Mouse (Mus musculus): Measurements from ENCODE around the gene Smg5. TPM values are rescaled to one million over a fixed set of nuclear protein-coding genes. Genes with fewer than 3 reads are reported as not detected.
"Not testable (repeated sequence)": the region's sequence is repeated elsewhere in the genome, so short reads cannot be mapped to it uniquely, and the experiment has no call there.

Gene Smg5
- polyA plus RNA-seq, 1 experiment = 14.2 TPM

GRCm38 (mm10) chr3:88365705-88366361 lies 29.8 kb downstream of the Smg5 start:
- Histone ChIP-seq H3K4me1 (ENCODE audit: control insufficient read depth, insufficient read depth, insufficient read length, low read length) (peaks cover 2% of the 10 kb centered on the region; the same call in 1 of the 2 replicates), H3K4me3 (ENCODE audit: insufficient read depth, low read depth, low read length) (no peak overlapping the region), H3K27ac (replicated peaks; ENCODE audit: low read depth, low read length) (no peak overlapping the region)

DNA sequence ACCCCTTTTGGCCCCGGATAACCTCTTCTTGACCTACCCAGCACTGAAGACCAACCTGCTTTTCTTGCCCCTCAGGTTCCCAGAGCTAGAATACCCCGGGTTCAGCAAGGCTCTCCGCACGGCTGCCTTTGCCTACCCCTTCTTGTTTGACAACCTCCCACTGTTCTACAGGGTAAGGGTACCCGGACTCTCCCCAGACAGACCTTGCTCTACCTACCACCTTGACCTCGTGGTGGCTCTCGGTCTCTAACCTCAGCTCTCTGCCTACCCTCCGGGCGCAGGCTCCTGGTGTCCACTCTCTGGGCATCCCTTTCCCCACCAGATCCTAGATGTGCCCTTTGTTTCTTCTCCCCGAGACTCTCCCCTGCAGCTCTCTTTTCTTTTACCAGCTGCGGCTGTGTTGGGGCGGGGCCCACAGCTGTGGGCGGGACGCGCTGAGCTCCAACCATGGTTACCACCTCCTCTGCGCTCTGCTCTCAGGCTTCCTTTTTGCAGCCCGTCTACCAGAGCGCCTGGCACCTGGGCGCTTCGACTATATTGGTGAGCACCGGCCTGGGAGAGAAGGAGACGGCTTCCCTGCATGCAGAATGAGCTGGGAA lies 30.9 kb downstream of the Smg5 start:
- H3K4me3 ChIP-seq (ENCODE audit: insufficient read depth, low read depth, low read length); H3K27ac ChIP-seq (replicated peaks; ENCODE audit: low read depth, low read length); H3K4me1 ChIP-seq (ENCODE audit: control insufficient read depth, insufficient read depth, insufficient read length, low read length): not testable (repeated sequence)

DNA sequence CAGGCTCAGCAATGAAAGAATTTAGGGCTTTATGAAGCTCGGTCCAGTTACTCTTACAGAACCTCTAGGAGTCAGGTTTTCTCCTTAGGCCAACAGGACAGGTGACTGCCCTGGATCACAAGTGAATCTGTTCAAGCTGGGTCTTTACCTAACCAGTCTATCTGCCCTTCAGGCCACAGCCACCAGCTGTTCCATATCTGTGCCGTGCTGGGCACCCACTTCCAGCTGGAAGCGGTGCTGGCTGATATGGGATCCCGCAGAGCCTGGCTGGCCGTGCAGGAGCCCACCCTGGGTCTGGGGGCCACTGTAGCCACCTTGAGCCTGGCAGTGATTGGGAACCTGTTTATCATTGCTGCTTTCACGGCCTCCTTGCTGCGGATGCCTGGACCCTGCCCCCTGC lies 31.5 kb downstream of the Smg5 start:
- not testable (repeated sequence) for H3K27ac ChIP-seq (replicated peaks; ENCODE audit: low read depth, low read length); H3K4me1 ChIP-seq (ENCODE audit: control insufficient read depth, insufficient read depth, insufficient read length, low read length); H3K4me3 ChIP-seq (ENCODE audit: insufficient read depth, low read depth, low read length)

DNA sequence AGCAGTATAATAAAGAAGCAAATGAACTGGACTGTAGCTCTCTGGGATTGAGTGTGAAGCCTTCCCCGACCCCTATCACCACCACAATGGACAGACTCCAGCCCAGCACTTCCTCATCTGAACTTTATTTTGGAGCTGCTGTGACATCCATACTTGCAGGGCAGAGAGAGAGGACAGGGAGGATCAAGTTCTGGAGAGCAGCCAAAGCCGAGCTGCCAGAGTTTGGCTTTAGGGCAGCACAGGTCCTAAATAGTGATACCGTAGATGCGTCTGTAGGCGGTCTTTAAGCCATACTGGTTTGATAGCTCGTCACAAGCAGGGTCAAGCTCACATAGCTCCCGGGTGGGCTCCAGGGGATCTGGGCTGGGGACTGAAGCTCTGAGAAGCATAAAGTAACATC lies 32.5 kb downstream of the Smg5 start:
- not testable (repeated sequence) for H3K4me3 ChIP-seq (ENCODE audit: insufficient read depth, low read depth, low read length); H3K4me1 ChIP-seq (ENCODE audit: control insufficient read depth, insufficient read depth, insufficient read length, low read length)

DNA sequence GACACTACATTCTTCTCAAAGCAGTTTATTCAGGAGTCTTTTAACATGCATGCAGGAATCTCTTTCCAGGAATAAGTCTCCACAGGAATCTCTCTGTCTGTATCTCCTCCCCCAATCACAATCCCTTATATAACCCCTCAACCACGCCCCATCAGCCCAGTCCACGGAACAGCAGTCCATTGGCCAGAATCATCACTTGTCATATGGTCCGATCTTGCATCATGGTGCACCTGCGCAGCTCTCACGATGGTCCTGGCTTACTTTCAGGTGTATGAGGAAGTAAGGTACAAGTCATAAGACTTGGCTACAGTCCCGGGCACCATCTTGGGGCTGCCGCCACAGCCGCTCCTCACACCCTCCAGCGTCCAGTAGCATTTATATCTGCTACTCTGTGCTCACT lies 36.6 kb downstream of the Smg5 start, which contains the start of gene Bglap3:
TSS of gene Bglap3 (minus strand) at position 101 of the 400 bp plus-strand sequence.
- H3K4me1 ChIP-seq (ENCODE audit: control insufficient read depth, insufficient read depth, insufficient read length, low read length); H3K4me3 ChIP-seq (ENCODE audit: insufficient read depth, low read depth, low read length); H3K27ac ChIP-seq (replicated peaks; ENCODE audit: low read depth, low read length): not testable (repeated sequence)

More for the DNA sequence above, 32.5 kb downstream of the Smg5 start:
- H3K27ac ChIP-seq (replicated peaks; ENCODE audit: low read depth, low read length) = not testable (repeated sequence)

DNA sequence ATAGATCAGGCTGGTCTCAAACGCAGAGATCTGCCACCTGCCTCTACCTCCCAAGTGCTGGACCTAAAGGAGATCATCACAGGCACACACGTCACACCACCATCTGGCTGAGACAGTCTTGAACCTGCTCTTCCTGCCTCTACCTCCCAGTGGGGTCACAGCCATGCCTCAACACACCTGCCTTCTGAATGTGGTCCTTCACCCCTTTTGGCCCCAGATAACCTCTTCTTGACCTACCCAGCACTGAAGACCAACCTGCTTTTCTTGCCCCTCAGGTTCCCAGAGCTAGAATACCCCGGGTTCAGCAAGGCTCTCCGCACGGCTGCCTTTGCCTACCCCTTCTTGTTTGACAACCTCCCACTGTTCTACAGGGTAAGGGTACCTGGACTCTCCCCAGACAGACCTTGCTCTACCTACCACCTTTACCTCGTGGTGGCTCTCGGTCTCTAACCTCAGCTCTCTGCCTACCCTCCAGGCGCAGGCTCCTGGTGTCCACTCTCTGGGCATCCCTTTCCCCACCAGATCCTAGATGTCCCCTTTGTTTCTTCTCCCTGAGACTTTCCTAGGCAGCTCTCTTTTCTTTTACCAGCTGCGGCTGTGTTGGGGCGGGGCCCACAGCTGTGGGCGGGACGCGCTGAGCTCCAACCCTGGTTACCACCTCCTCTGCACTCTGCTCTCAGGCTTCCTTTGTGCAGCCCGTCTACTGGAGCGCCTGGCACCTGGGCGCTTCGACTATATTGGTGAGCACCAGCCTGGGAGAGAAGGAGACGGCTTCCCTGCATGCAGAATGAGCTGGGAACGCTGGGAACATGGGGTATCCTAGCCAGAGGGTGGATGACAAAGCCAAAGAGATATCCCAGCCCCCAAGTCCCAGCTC lies 39.9 kb downstream of the Smg5 start:
- not testable (repeated sequence) for H3K4me3 ChIP-seq (ENCODE audit: insufficient read depth, low read depth, low read length); H3K27ac ChIP-seq (replicated peaks; ENCODE audit: low read depth, low read length)

GRCm38 (mm10) chr3:88376644-88377043 lies 40.6 kb downstream of the Smg5 start:
- not testable (repeated sequence) for H3K4me1 ChIP-seq (ENCODE audit: control insufficient read depth, insufficient read depth, insufficient read length, low read length); H3K27ac ChIP-seq (replicated peaks; ENCODE audit: low read depth, low read length); H3K4me3 ChIP-seq (ENCODE audit: insufficient read depth, low read depth, low read length)

More for the DNA sequence above, 39.9 kb downstream of the Smg5 start:
- not testable (repeated sequence) for H3K4me1 ChIP-seq (ENCODE audit: control insufficient read depth, insufficient read depth, insufficient read length, low read length)

DNA sequence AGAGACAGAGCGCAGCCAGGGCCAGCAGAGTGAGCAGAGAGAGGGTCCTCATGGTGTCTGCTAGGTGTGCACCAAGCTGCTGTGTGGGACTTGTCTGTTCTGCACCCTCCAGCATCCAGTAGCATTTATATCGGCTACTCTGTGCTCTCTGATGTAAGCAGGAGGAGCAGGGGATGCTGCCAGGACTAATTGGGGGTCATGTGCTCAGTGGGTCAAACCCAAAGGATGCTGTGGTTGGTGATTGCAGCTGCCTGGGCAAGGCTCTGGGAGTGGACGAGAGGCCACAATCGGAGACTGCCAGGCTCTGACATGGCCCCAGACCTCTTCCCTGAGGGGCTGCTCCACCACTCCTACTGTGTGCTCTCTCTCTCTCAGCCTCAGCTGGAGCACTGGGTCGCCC lies 42.5 kb downstream of the Smg5 start, which contains the start of gene Bglap2:
TSS of gene Bglap2 (minus strand) at position 101 of the 400 bp plus-strand sequence.
- not testable (repeated sequence) for H3K4me1 ChIP-seq (ENCODE audit: control insufficient read depth, insufficient read depth, insufficient read length, low read length); H3K27ac ChIP-seq (replicated peaks; ENCODE audit: low read depth, low read length); H3K4me3 ChIP-seq (ENCODE audit: insufficient read depth, low read depth, low read length)

GRCm38 (mm10) chr3:88381389-88382315 lies 45.6 kb downstream of the Smg5 start:
- not testable (repeated sequence) for H3K27ac ChIP-seq (replicated peaks; ENCODE audit: low read depth, low read length); H3K4me3 ChIP-seq (ENCODE audit: insufficient read depth, low read depth, low read length); H3K4me1 ChIP-seq (ENCODE audit: control insufficient read depth, insufficient read depth, insufficient read length, low read length)

GRCm38 (mm10) chr3:88382383-88382782 lies 46.3 kb downstream of the Smg5 start:
- not testable (repeated sequence) for H3K4me1 ChIP-seq (ENCODE audit: control insufficient read depth, insufficient read depth, insufficient read length, low read length); H3K4me3 ChIP-seq (ENCODE audit: insufficient read depth, low read depth, low read length); H3K27ac ChIP-seq (replicated peaks; ENCODE audit: low read depth, low read length)

GRCm38 (mm10) chr3:88384364-88384763 lies 48.3 kb downstream of the Smg5 start, which contains the start of gene Bglap:
Bglap (minus strand) TSS chr3:88384464.
- no peak within 1 kb of the TSS for H3K27ac ChIP-seq (replicated peaks; ENCODE audit: low read depth, low read length)
- no peak within 1 kb of the TSS for H3K4me3 ChIP-seq (ENCODE audit: insufficient read depth, low read depth, low read length)
- H3K4me1 ChIP-seq (ENCODE audit: control insufficient read depth, insufficient read depth, insufficient read length, low read length) = no peaks in the 10 kb centered on the region

DNA sequence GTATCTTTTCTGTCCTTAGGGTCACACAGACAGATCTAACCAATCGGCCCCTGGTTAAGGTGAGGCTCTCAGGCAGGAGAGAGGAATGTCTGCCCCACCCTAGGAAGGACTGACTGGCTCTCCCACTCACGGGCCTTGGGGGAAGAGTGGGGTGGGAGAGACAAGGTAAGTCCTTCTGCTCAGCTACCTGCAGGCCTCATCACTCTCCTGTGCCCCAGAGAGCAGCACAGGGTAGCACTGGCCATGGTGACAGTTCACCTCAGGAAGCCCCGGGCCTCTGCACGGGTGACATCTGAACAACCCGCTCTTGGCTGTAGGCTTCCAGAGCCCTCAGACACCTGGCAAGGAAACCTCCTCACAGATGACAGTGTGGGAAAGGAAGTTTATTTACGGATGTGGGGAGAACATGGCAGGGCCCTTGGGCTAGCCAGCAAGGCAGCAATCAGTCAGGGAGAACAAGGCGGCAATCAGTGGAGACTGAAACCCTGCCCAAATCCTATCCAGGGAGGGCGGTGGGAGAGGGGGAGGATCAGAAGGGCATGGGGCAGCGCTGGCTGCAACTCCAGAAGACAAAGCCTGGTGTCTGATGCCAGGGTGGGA lies 57.8 kb downstream of the Smg5 start:
- no peak overlapping the region for H3K4me3 ChIP-seq (ENCODE audit: insufficient read depth, low read depth, low read length)
- H3K27ac ChIP-seq (replicated peaks; ENCODE audit: low read depth, low read length) = no peak overlapping the region
- H3K4me1 ChIP-seq (ENCODE audit: control insufficient read depth, insufficient read depth, insufficient read length, low read length) = no peaks in the 10 kb centered on the region

DNA sequence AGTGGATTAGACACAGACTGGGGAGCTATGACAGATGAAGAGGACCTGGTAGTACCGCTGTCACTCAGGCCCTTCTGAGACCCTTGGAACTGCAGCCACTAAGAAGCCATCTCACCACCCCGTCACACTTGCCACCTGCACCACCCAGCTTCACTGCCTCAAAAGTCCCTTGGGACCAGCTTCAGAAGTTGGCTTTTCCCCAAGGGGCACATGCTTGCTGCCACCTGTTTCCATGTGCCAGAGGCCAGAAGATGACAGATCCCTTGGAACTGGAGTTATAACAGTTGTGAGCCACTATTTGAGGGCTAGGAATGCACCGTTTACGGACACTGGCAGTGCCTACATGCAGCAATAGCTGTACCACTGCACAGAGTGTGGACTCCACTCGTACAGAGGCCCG lies 59.2 kb downstream of the Smg5 start:
- Histone ChIP-seq H3K27ac (replicated peaks; ENCODE audit: low read depth, low read length) (no peak overlapping the region), H3K4me1 (ENCODE audit: control insufficient read depth, insufficient read depth, insufficient read length, low read length) (no peaks in the 10 kb centered on the region)

GRCm38 (mm10) chr3:88395742-88396141 lies 59.7 kb downstream of the Smg5 start:
- no peak overlapping the region for H3K4me3 ChIP-seq (ENCODE audit: insufficient read depth, low read depth, low read length)
- no peak overlapping the region for H3K27ac ChIP-seq (replicated peaks; ENCODE audit: low read depth, low read length)
- H3K4me1 ChIP-seq (ENCODE audit: control insufficient read depth, insufficient read depth, insufficient read length, low read length) = no peaks in the 10 kb centered on the region

More for the DNA sequence above, 59.2 kb downstream of the Smg5 start:
- H3K4me3 ChIP-seq (ENCODE audit: insufficient read depth, low read depth, low read length) = no peak overlapping the region
